Mouse (Mus musculus) A20 (cell line): ENCODE data around the gene Ccdc24.

Experiments
- DNase-seq: peaks from one replicate; pipeline ENCODE4 v3.0.0-alpha.2; 2011; ENCODE audit warnings: low read depth, low spot score

Ccdc24 gene

GRCm38 (mm10) chr4:117872471-117872886 lies at the start of gene Ccdc24:
Ccdc24 (minus strand) TSS chr4:117872557.
- no peak for DNase-seq

GRCm38 (mm10) chr4:117921358-117921757 lies 49.0 kb upstream of the Ccdc24 start:
- no peak for DNase-seq

- DNase-seq = no peak
Observed at GRCm38 (mm10) chr4:117918762-117919161, 46.4 kb upstream of the Ccdc24 start.

GRCm38 (mm10) chr4:117918261-117918660 lies 45.9 kb upstream of the Ccdc24 start:
- DNase-seq = no peak

- no peak for DNase-seq
Observed at GRCm38 (mm10) chr4:117917847-117918246, 45.5 kb upstream of the Ccdc24 start.

- DNase-seq = no peak
Observed at GRCm38 (mm10) chr4:117917402-117917801, 45.0 kb upstream of the Ccdc24 start.

GRCm38 (mm10) chr4:117916386-117916785 lies 44.0 kb upstream of the Ccdc24 start:
- DNase-seq = no peak

- peak; percentile 43 for DNase-seq
Observed at GRCm38 (mm10) chr4:117915489-117916105, 43.2 kb upstream of the Ccdc24 start.

GRCm38 (mm10) chr4:117914591-117915442 lies 42.5 kb upstream of the Ccdc24 start, which contains the start of gene Ipo13:
Ipo13 (minus strand) TSS chr4:117914999.
- peak; percentile 98 for DNase-seq

- DNase-seq = peak; percentile 30
Observed at GRCm38 (mm10) chr4:117914031-117914430, 41.7 kb upstream of the Ccdc24 start.

GRCm38 (mm10) chr4:117913421-117913820 lies 41.1 kb upstream of the Ccdc24 start:
- DNase-seq = no peak

- no peak for DNase-seq
Observed at GRCm38 (mm10) chr4:117912685-117913273, 40.4 kb upstream of the Ccdc24 start.

GRCm38 (mm10) chr4:117912131-117912561 lies 39.8 kb upstream of the Ccdc24 start:
- DNase-seq = no peak

GRCm38 (mm10) chr4:117908834-117909453 lies 36.6 kb upstream of the Ccdc24 start:
- DNase-seq = no peak

- DNase-seq = no peak
Observed at GRCm38 (mm10) chr4:117906196-117906595, 33.8 kb upstream of the Ccdc24 start.

- DNase-seq = no peak
Observed at GRCm38 (mm10) chr4:117904761-117905160, 32.4 kb upstream of the Ccdc24 start.

GRCm38 (mm10) chr4:117904094-117904493 lies 31.7 kb upstream of the Ccdc24 start:
- DNase-seq = no peak

- no peak for DNase-seq
Observed at GRCm38 (mm10) chr4:117898111-117898510, 25.8 kb upstream of the Ccdc24 start.

- no peak for DNase-seq
Observed at GRCm38 (mm10) chr4:117896031-117896430, 23.7 kb upstream of the Ccdc24 start.

- no peak for DNase-seq
Observed at GRCm38 (mm10) chr4:117895339-117895738, 23.0 kb upstream of the Ccdc24 start.

- DNase-seq = no peak
Observed at GRCm38 (mm10) chr4:117894601-117895000, 22.2 kb upstream of the Ccdc24 start.

GRCm38 (mm10) chr4:117893376-117893775 lies 21.0 kb upstream of the Ccdc24 start:
- DNase-seq = peak; percentile 49
